Mouse (Mus musculus): ENCODE data around the gene Cisd3. TPM values are rescaled to one million over a fixed set of nuclear protein-coding genes. Genes with fewer than 3 reads are reported as not detected.

The Cisd3 gene
- polyA plus RNA-seq, 1 experiment from 2014 or later: 20.5 TPM

GRCm38 (mm10) chr11:97711200-97711900 lies 25.7 kb downstream of the Cisd3 start:
- Histone ChIP-seq H3K36me3 (peaks cover 96% of the 10 kb centered on the region), H3K9me3 (replicated peaks) (no peaks in the 10 kb centered on the region), H3K4me1 (no peaks in the 10 kb centered on the region), H3K27me3 (ENCODE audit: low read depth, poor library complexity, severe bottlenecking) (no peaks in the 10 kb centered on the region), H3K27ac (replicated peaks) (no peak overlapping the region), H3K4me3 (no peak overlapping the region)
- no peak for DNase-seq (ENCODE audit: low spot score)
- WGBS: 86% methylated on average over 13 of the region's 13 CpGs

- Histone ChIP-seq H3K9me3 (replicated peaks) (no peaks in the 10 kb centered on the region), H3K27ac (replicated peaks) (no peak overlapping the region), H3K27me3 (ENCODE audit: low read depth, poor library complexity, severe bottlenecking) (no peaks in the 10 kb centered on the region), H3K4me1 (no peaks in the 10 kb centered on the region), H3K36me3 (peaks cover 94% of the 10 kb centered on the region), H3K4me3 (no peak overlapping the region)
- DNase-seq (ENCODE audit: low spot score): no peak
- 93% methylated on average over 15 of the region's 15 CpGs for WGBS
Measured at GRCm38 (mm10) chr11:97712286-97712685, 26.7 kb downstream of the Cisd3 start.

- 89% methylated on average over 8 of the region's 8 CpGs for WGBS
- DNase-seq (ENCODE audit: low spot score): no peak
- H3K27me3 ChIP-seq (ENCODE audit: low read depth, poor library complexity, severe bottlenecking): no peaks in the 10 kb centered on the region
- H3K9me3 ChIP-seq (replicated peaks): no peaks in the 10 kb centered on the region
- H3K27ac ChIP-seq (replicated peaks): no peak overlapping the region
- no peak overlapping the region for H3K4me3 ChIP-seq
- no peaks in the 10 kb centered on the region for H3K4me1 ChIP-seq
- H3K36me3 ChIP-seq: peaks cover 94% of the 10 kb centered on the region
Measured at GRCm38 (mm10) chr11:97713896-97714295, 28.3 kb downstream of the Cisd3 start.

- no peak overlapping the region for H3K27ac ChIP-seq (replicated peaks)
- H3K27me3 ChIP-seq (ENCODE audit: low read depth, poor library complexity, severe bottlenecking): no peaks in the 10 kb centered on the region
- no peaks in the 10 kb centered on the region for H3K4me1 ChIP-seq
- peaks cover 94% of the 10 kb centered on the region for H3K36me3 ChIP-seq
- H3K9me3 ChIP-seq (replicated peaks): no peaks in the 10 kb centered on the region
- 98% methylated on average over 3 of the region's 3 CpGs for WGBS
- no peak for DNase-seq (ENCODE audit: low spot score)
- no peak overlapping the region for H3K4me3 ChIP-seq
Measured at GRCm38 (mm10) chr11:97714356-97714755, 28.7 kb downstream of the Cisd3 start.

- 92% methylated on average over 14 of the region's 14 CpGs for WGBS
- no peak for DNase-seq (ENCODE audit: low spot score)
- no peak overlapping the region for H3K4me3 ChIP-seq
- H3K4me1 ChIP-seq: no peaks in the 10 kb centered on the region
- H3K27ac ChIP-seq (replicated peaks): no peak overlapping the region
- H3K36me3 ChIP-seq: peaks cover 96% of the 10 kb centered on the region
- no peaks in the 10 kb centered on the region for H3K27me3 ChIP-seq (ENCODE audit: low read depth, poor library complexity, severe bottlenecking)
- H3K9me3 ChIP-seq (replicated peaks): no peaks in the 10 kb centered on the region
Measured at GRCm38 (mm10) chr11:97714784-97715760, 29.4 kb downstream of the Cisd3 start.

- H3K36me3 ChIP-seq: peaks cover 97% of the 10 kb centered on the region
Measured at GRCm38 (mm10) chr11:97716021-97716420, 30.4 kb downstream of the Cisd3 start.

GRCm38 (mm10) chr11:97717369-97718280 lies 32.0 kb downstream of the Cisd3 start:
- no peaks in the 10 kb centered on the region for H3K27me3 ChIP-seq (ENCODE audit: low read depth, poor library complexity, severe bottlenecking)
- H3K4me1 ChIP-seq: no peaks in the 10 kb centered on the region
- DNase-seq (ENCODE audit: low spot score): no peak
- H3K4me3 ChIP-seq: no peak overlapping the region
- H3K36me3 ChIP-seq: peaks cover 97% of the 10 kb centered on the region
- H3K9me3 ChIP-seq (replicated peaks): peaks cover 8% of the 10 kb centered on the region; the same call in 1 of the 2 replicates
- no peak overlapping the region for H3K27ac ChIP-seq (replicated peaks)
- WGBS: 90% methylated on average over 26 of the region's 26 CpGs

More at GRCm38 (mm10) chr11:97716021-97716420, 30.4 kb downstream of the Cisd3 start:
- no peak overlapping the region for H3K4me3 ChIP-seq
- DNase-seq (ENCODE audit: low spot score): no peak
- H3K4me1 ChIP-seq: no peaks in the 10 kb centered on the region
- 89% methylated on average over 8 of the region's 8 CpGs for WGBS
- H3K9me3 ChIP-seq (replicated peaks): no peaks in the 10 kb centered on the region
- no peaks in the 10 kb centered on the region for H3K27me3 ChIP-seq (ENCODE audit: low read depth, poor library complexity, severe bottlenecking)
- H3K27ac ChIP-seq (replicated peaks): no peak overlapping the region

- Histone ChIP-seq H3K27ac (replicated peaks) (no peak overlapping the region), H3K36me3 (peaks cover 97% of the 10 kb centered on the region), H3K27me3 (ENCODE audit: low read depth, poor library complexity, severe bottlenecking) (no peaks in the 10 kb centered on the region), H3K9me3 (replicated peaks) (peaks cover 8% of the 10 kb centered on the region; the same call in 1 of the 2 replicates), H3K4me3 (no peak overlapping the region), H3K4me1 (no peaks in the 10 kb centered on the region)
- no peak for DNase-seq (ENCODE audit: low spot score)
- 90% methylated on average over 15 of the region's 15 CpGs for WGBS
Measured at GRCm38 (mm10) chr11:97718281-97718860, 32.7 kb downstream of the Cisd3 start.

- Histone ChIP-seq H3K9me3 (replicated peaks) (peaks cover 8% of the 10 kb centered on the region; the same call in 1 of the 2 replicates), H3K27ac (replicated peaks) (no peak overlapping the region), H3K36me3 (peaks cover 97% of the 10 kb centered on the region), H3K27me3 (ENCODE audit: low read depth, poor library complexity, severe bottlenecking) (no peaks in the 10 kb centered on the region), H3K4me3 (no peak overlapping the region), H3K4me1 (no peaks in the 10 kb centered on the region)
- DNase-seq (ENCODE audit: low spot score): no peak
- 90% methylated on average over 4 of the region's 4 CpGs for WGBS
Measured at GRCm38 (mm10) chr11:97719041-97719440, 33.4 kb downstream of the Cisd3 start.

- Histone ChIP-seq H3K4me1 (no peaks in the 10 kb centered on the region), H3K36me3 (peaks cover 97% of the 10 kb centered on the region), H3K27ac (replicated peaks) (no peak overlapping the region), H3K27me3 (ENCODE audit: low read depth, poor library complexity, severe bottlenecking) (no peaks in the 10 kb centered on the region), H3K9me3 (replicated peaks) (peaks cover 8% of the 10 kb centered on the region; the same call in 1 of the 2 replicates), H3K4me3 (no peak overlapping the region)
- 91% methylated on average over 4 of the region's 4 CpGs for WGBS
- no peak for DNase-seq (ENCODE audit: low spot score)
Measured at GRCm38 (mm10) chr11:97721338-97721737, 35.7 kb downstream of the Cisd3 start.

- no peak for DNase-seq (ENCODE audit: low spot score)
- H3K4me1 ChIP-seq: 0 out of 2 replicates have a peak, but pooled peaks cover 1% of the 10 kb centered on the region
- peaks cover 99% of the 10 kb centered on the region for H3K36me3 ChIP-seq
- H3K27me3 ChIP-seq (ENCODE audit: low read depth, poor library complexity, severe bottlenecking): no peaks in the 10 kb centered on the region
- no peak overlapping the region for H3K27ac ChIP-seq (replicated peaks)
- WGBS: 88% methylated on average over 7 of the region's 7 CpGs
- no peak overlapping the region for H3K4me3 ChIP-seq
- H3K9me3 ChIP-seq (replicated peaks): peaks cover 8% of the 10 kb centered on the region; the same call in 1 of the 2 replicates
Measured at GRCm38 (mm10) chr11:97723709-97724108, 38.1 kb downstream of the Cisd3 start.

GRCm38 (mm10) chr11:97728311-97728710 lies 42.7 kb downstream of the Cisd3 start:
- Histone ChIP-seq H3K4me3 (no peak overlapping the region), H3K4me1 (0 out of 2 replicates have a peak, but pooled peaks cover 7% of the 10 kb centered on the region), H3K36me3 (peaks cover 92% of the 10 kb centered on the region), H3K27me3 (ENCODE audit: low read depth, poor library complexity, severe bottlenecking) (no peaks in the 10 kb centered on the region), H3K9me3 (replicated peaks) (no peaks in the 10 kb centered on the region), H3K27ac (replicated peaks) (no peak overlapping the region)
- no peak for DNase-seq (ENCODE audit: low spot score)
- WGBS: 83% methylated on average over 7 of the region's 7 CpGs

All from midbrain, embryonic 10.5 days (tissue).